18 mouse cellular contexts compared by ENCODE assay signal in the genomic region with DNA sequence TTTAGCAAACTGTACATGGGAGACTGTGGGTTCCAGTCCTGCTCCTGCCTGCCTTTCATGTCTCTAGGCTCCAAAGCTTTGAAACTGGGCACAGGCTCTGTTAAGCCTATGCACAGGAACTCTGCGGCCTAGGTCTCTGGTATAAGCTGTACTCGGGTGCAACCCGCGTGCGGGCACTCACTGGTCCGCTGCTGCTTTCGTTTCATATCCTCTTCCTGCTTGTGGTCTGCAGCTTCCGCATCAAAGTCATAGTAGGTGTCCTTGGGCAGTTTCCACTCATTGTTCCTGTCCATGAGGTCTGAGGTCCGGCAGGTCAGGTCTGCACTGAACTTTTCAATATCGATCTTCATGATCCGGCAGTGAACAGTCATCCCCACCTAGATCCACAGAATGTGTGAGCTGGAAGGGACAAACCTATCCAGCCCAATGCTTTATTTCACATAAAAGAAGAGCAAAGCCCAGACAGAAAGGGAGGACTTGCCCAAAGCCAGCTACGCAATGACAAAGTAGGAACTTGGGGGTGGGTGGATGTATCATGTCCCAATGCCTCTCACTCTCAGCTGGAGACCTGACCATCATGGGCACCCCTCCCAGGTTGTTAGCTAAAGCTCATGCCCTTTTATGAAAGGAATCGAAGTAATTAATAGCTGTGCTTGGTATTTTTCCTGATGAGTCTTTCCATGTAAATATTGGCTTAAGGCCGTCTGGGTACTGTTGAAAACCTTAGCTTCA. TPM values are rescaled to one million over a fixed set of nuclear protein-coding genes. Genes with fewer than 3 reads are reported as not detected.
DNase-seq lines count a peak whose midpoint lies in the region; ATAC-seq lines count a peak whose summit lies in the region.
"Had no signal": no experiment of that assay in that cellular context is flagged by ENCODE, and none has a peak within 500 bp of the region (broad histone marks: within the 10 kb centered on the region; RNA-seq: fewer than 3 reads in every experiment).

No protein-coding gene starts in this region.

- no peaks in the 10 kb centered on the region for H3K9me3 ChIP-seq in hindbrain, embryonic 14.5 days (ENCODE audit: control insufficient read depth, low read length)
- H3K9me3 ChIP-seq: forebrain, embryonic 10.5 days; hindbrain, embryonic 12.5 days; limb, embryonic 15.5 days; neural tube, embryonic 12.5 days had no signal

- H3K27me3 ChIP-seq in splenic B cell, adult 2 months (ENCODE audit: control insufficient read depth, insufficient read depth, low read length, poor library complexity, severe bottlenecking): no peaks in the 10 kb centered on the region
- no peaks in the 10 kb centered on the region for H3K27me3 ChIP-seq in hindbrain, embryonic 14.5 days (ENCODE audit: control insufficient read depth, insufficient read depth, low read length)
- H3K27me3 ChIP-seq: hindbrain, embryonic 12.5 days; limb, embryonic 15.5 days; neural tube, embryonic 12.5 days had no signal

- H3K27ac ChIP-seq in hindbrain, embryonic 14.5 days: no peak overlapping the region
- H3K27ac ChIP-seq: forebrain, embryonic 10.5 days; hindbrain, embryonic 12.5 days; limb, embryonic 15.5 days; neural tube, embryonic 12.5 days had no signal

- H3K4me3 ChIP-seq in hindbrain, embryonic 14.5 days (replicated peaks; ENCODE audit: low read length): no peak overlapping the region
- H3K4me3 ChIP-seq: forebrain, embryonic 10.5 days; hindbrain, embryonic 12.5 days; limb, embryonic 15.5 days; neural tube, embryonic 12.5 days had no signal

- H3K36me3 ChIP-seq in splenic B cell, adult 2 months (ENCODE audit: control insufficient read depth, insufficient read depth, low read length, poor library complexity, severe bottlenecking): peaks cover 17% of the 10 kb centered on the region
- H3K36me3 ChIP-seq in hindbrain, embryonic 14.5 days (replicated peaks; ENCODE audit: control insufficient read depth, insufficient read depth): peaks cover 100% of the 10 kb centered on the region

- DNase-seq in spleen, adult 18-20 months: peak; percentile 52 to 54
- DNase-seq in spleen, adult 12 weeks (ENCODE audit: low spot score): no peak
- DNase-seq in splenic B cell, adult 2 months (ENCODE audit: low read depth, low spot score): peak; percentile 65
- DNase-seq in adrenal gland, postnatal 10 days: no peak
- DNase-seq in hindbrain, embryonic 14.5 days (ENCODE audit: low spot score): no peak
- DNase-seq: cerebellum, adult 2 months; gastrocnemius, postnatal 25 days; kidney, postnatal 10 days; layer of hippocampus, adult 9-11 months; retina, postnatal 1 day had no signal

- no peak overlapping the region for H3K9ac ChIP-seq in hindbrain, embryonic 14.5 days
- H3K9ac ChIP-seq: hindbrain, embryonic 12.5 days; limb, embryonic 15.5 days; neural tube, embryonic 12.5 days had no signal

- H3K4me2 ChIP-seq in hindbrain, embryonic 14.5 days (replicated peaks): no peak overlapping the region
- H3K4me2 ChIP-seq: hindbrain, embryonic 12.5 days; limb, embryonic 15.5 days; neural tube, embryonic 12.5 days had no signal

- peak; percentile 69 for ATAC-seq in common myeloid progenitor, adult 5-6 weeks (replicated peaks; ENCODE audit: low read depth, poor library complexity, severe bottlenecking)
- peak; percentile 99 for ATAC-seq in megakaryocyte, adult 5-6 weeks (ENCODE audit: poor library complexity, severe bottlenecking)
- ATAC-seq in hindbrain, embryonic 14.5 days (ENCODE audit: low FRiP score): no peak
- ATAC-seq: intestine, postnatal 0 days; midbrain, embryonic 16.5 days had no signal

- WGBS in hindbrain, embryonic 14.5 days: 93% methylated on average over 14 of the region's 14 CpGs

- H3K4me1 ChIP-seq in hindbrain, embryonic 14.5 days (replicated peaks; ENCODE audit: control insufficient read depth, insufficient read depth, low read length): no peaks in the 10 kb centered on the region
- H3K4me1 ChIP-seq: forebrain, embryonic 10.5 days; hindbrain, embryonic 12.5 days; limb, embryonic 15.5 days; neural tube, embryonic 12.5 days had no signal

RNA-seq across cellular contexts. Expression of a gene that starts 20.1 kb away (rescaled TPM):
- 1.8 TPM in 1 of 2 replicates, not detected in the other for total RNA-seq in common myeloid progenitor, adult 5-6 weeks (2017)
- total RNA-seq in megakaryocyte, adult 5-6 weeks (2015): 0.62 and 1.6 TPM in 2 replicates
- total RNA-seq in megakaryocyte, adult 5-6 weeks (2017): 1.1 and 1.3 TPM in 2 replicates
- 10 to 100 TPM; 14.8 to 18.1 TPM for total RNA-seq in adrenal gland, postnatal 10 days (2021)
- 1.4 and 2.9 TPM in 2 replicates for polyA plus RNA-seq in hindbrain, embryonic 14.5 days (2014; fragmentation: Nextera tagmentation; extraction: Ambion mirVana)

RNA-seq across cellular contexts. Expression of a gene that starts 25.0 kb away (rescaled TPM):
- total RNA-seq in common myeloid progenitor, adult 5-6 weeks (2017): 2.0 and 2.8 TPM in 2 replicates
- not detected in 2 replicates for total RNA-seq in megakaryocyte, adult 5-6 weeks (2015)
- 1.3 TPM in 1 of 2 replicates, not detected in the other for total RNA-seq in megakaryocyte, adult 5-6 weeks (2017)
- 100 to 1,000 TPM in 1 of 2 experiments, 10 to 100 TPM in 1; 93.0 to 100 TPM for total RNA-seq in adrenal gland, postnatal 10 days (2021)
- 46.4 and 53.2 TPM in 2 replicates for polyA plus RNA-seq in hindbrain, embryonic 14.5 days (2014; fragmentation: Nextera tagmentation; extraction: Ambion mirVana)

RNA-seq across cellular contexts. Expression of a gene that starts 29.9 kb away (rescaled TPM):
- 3,236 and 3,976 TPM in 2 replicates for total RNA-seq in common myeloid progenitor, adult 5-6 weeks (2017)
- 2,467 and 2,664 TPM in 2 replicates for total RNA-seq in megakaryocyte, adult 5-6 weeks (2015)
- total RNA-seq in megakaryocyte, adult 5-6 weeks (2017): 2,641 and 2,675 TPM in 2 replicates
- 1,000 to 10,000 TPM; 1,780 to 1,853 TPM for total RNA-seq in adrenal gland, postnatal 10 days (2021)
- 880 and 1,029 TPM in 2 replicates for polyA plus RNA-seq in hindbrain, embryonic 14.5 days (2014; fragmentation: Nextera tagmentation; extraction: Ambion mirVana)

RNA-seq across cellular contexts. Expression of a gene that starts 32.3 kb away (rescaled TPM):
- 42.2 and 57.7 TPM in 2 replicates for total RNA-seq in common myeloid progenitor, adult 5-6 weeks (2017)
- total RNA-seq in megakaryocyte, adult 5-6 weeks (2015): 64.3 and 75.1 TPM in 2 replicates
- 44.1 and 50.1 TPM in 2 replicates for total RNA-seq in megakaryocyte, adult 5-6 weeks (2017)
- 10 to 100 TPM; 67.9 to 68.2 TPM for total RNA-seq in adrenal gland, postnatal 10 days (2021)
- 94.5 and 103 TPM in 2 replicates for polyA plus RNA-seq in hindbrain, embryonic 14.5 days (2014; fragmentation: Nextera tagmentation; extraction: Ambion mirVana)

RNA-seq across cellular contexts. Expression of a gene that starts 32.5 kb away (rescaled TPM):
- total RNA-seq in common myeloid progenitor, adult 5-6 weeks (2017): 47.7 and 49.6 TPM in 2 replicates
- total RNA-seq in megakaryocyte, adult 5-6 weeks (2015): 28.3 and 28.7 TPM in 2 replicates
- 27.2 and 36.4 TPM in 2 replicates for total RNA-seq in megakaryocyte, adult 5-6 weeks (2017)
- total RNA-seq in adrenal gland, postnatal 10 days (2021): 10 to 100 TPM; 46.9 to 50.9 TPM
- polyA plus RNA-seq in hindbrain, embryonic 14.5 days (2014; fragmentation: Nextera tagmentation; extraction: Ambion mirVana): 24.4 and 25.3 TPM in 2 replicates

Comparison
In these comparisons a context has a peak if more than half of its experiments do, and no peak if none do; other contexts are left out.
1. DNase-seq: peak in spleen, adult 18-20 months (2 of 2) and splenic B cell, adult 2 months (single experiment); none in spleen, adult 12 weeks (single experiment), adrenal gland, postnatal 10 days (single experiment) and hindbrain, embryonic 14.5 days (single experiment).
2. RNA of a gene that starts 25.0 kb away (total RNA-seq): 93.0 to 100 TPM in adrenal gland, postnatal 10 days; 2.0 to 2.8 TPM in common myeloid progenitor, adult 5-6 weeks and 1.3 TPM in megakaryocyte, adult 5-6 weeks; every median in the first group is over 10 times any median in the second.